Mouse (Mus musculus): Measurements from ENCODE around the gene Fam189b.

GRCm38 (mm10) chr3:89182531-89183057 is 349 bp upstream of the Fam189b start:
- no peak for TF ChIP-seq CTCF (IDR thresholded peaks at IDR 0.05; ENCODE audit: low read depth)
- no peak for TF ChIP-seq EP300 (IDR thresholded peaks at IDR 0.05; ENCODE audit: low read depth)

Data from heart, postnatal 0 days (tissue).